Mouse (Mus musculus): ENCODE measurements around the gene Optc. TPM values are rescaled to one million over a fixed set of nuclear protein-coding genes. Genes with fewer than 3 reads are reported as not detected.

Gene Optc
- polyA plus RNA-seq (2015; fragmentation: Nextera tagmentation; extraction: Ambion mirVana), result 0.29 and 0.54 TPM in 2 replicates

- 1% methylated on average over 30 of the region's 30 CpGs for WGBS
- Histone ChIP-seq H3K36me3 (ENCODE audit: control insufficient read depth, insufficient read depth, low read length) (no peaks in the 10 kb centered on the region), H3K9ac (ENCODE audit: low read length) (peak within 1 kb of the TSS; percentile 77), H3K4me2 (ENCODE audit: low read depth, low read length) (peak within 1 kb of the TSS; percentile 96), H3K27me3 (ENCODE audit: control insufficient read depth, insufficient read depth, low read depth, low read length) (no peaks in the 10 kb centered on the region), H3K9me3 (ENCODE audit: control insufficient read depth, low read length) (no peaks in the 10 kb centered on the region), H3K4me1 (replicated peaks; ENCODE audit: control insufficient read depth, insufficient read depth, low read length) (peaks cover 28% of the 10 kb centered on the region), H3K27ac (ENCODE audit: low read length) (peak within 1 kb of the TSS; percentile 85), H3K4me3 (ENCODE audit: low read length) (peak within 1 kb of the TSS; percentile 49)
- ATAC-seq (ENCODE audit: low read depth), result peak; percentile 85
These were observed at the start of gene Optc for GRCm38 (mm10) chr1:133907949-133908658. Optc (minus strand) TSS chr1:133907999.

DNA sequence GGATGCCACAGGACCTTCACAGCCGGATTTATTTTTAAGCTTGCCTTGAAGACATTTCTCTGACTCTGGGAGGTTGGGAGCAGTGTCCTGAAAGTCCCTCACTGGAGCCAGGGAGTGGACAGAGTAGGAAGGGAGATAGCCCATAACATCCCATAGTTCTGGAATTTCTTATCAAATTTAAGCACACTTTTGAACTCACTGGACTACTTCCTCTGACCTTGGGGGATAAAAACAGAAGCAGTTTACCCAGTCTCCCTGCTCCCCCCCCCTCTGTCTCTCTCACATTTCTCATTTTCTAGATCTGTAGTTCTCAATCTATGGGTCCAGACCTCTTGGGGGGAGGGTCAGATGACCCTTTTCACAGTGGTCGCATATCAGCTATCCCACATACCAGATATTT lies 46.2 kb upstream of the Optc start:
- 17% methylated on average over 2 of the region's 2 CpGs for WGBS
- Histone ChIP-seq H3K36me3 (ENCODE audit: control insufficient read depth, insufficient read depth, low read length) (no peaks in the 10 kb centered on the region), H3K4me1 (replicated peaks; ENCODE audit: control insufficient read depth, insufficient read depth, low read length) (peaks cover 16% of the 10 kb centered on the region), H3K9me3 (ENCODE audit: control insufficient read depth, low read length) (no peaks in the 10 kb centered on the region), H3K27me3 (ENCODE audit: control insufficient read depth, insufficient read depth, low read depth, low read length) (no peaks in the 10 kb centered on the region), H3K4me3 (ENCODE audit: low read length) (no peak overlapping the region), H3K27ac (ENCODE audit: low read length) (no peak overlapping the region), H3K4me2 (ENCODE audit: low read depth, low read length) (no peak overlapping the region), H3K9ac (ENCODE audit: low read length) (no peak overlapping the region)
- no peak for ATAC-seq (ENCODE audit: low read depth)

GRCm38 (mm10) chr1:133953261-133953742 lies 45.5 kb upstream of the Optc start:
- WGBS, result 31% methylated on average over 9 of the region's 9 CpGs
- H3K9me3 ChIP-seq (ENCODE audit: control insufficient read depth, low read length), result no peaks in the 10 kb centered on the region
- peaks cover 16% of the 10 kb centered on the region for H3K4me1 ChIP-seq (replicated peaks; ENCODE audit: control insufficient read depth, insufficient read depth, low read length)
- H3K9ac ChIP-seq (ENCODE audit: low read length), result no peak overlapping the region; the same call in 1 of the 2 replicates
- no peak overlapping the region for H3K4me2 ChIP-seq (ENCODE audit: low read depth, low read length)
- no peak overlapping the region for H3K27ac ChIP-seq (ENCODE audit: low read length)
- H3K36me3 ChIP-seq (ENCODE audit: control insufficient read depth, insufficient read depth, low read length), result no peaks in the 10 kb centered on the region
- no peaks in the 10 kb centered on the region for H3K27me3 ChIP-seq (ENCODE audit: control insufficient read depth, insufficient read depth, low read depth, low read length)
- no peak overlapping the region for H3K4me3 ChIP-seq (ENCODE audit: low read length)
- no peak for ATAC-seq (ENCODE audit: low read depth)

- H3K9ac ChIP-seq (ENCODE audit: low read length), result no peak overlapping the region
- H3K27me3 ChIP-seq (ENCODE audit: control insufficient read depth, insufficient read depth, low read depth, low read length), result no peaks in the 10 kb centered on the region
- H3K4me2 ChIP-seq (ENCODE audit: low read depth, low read length), result no peak overlapping the region
- WGBS, result 36% methylated on average over 6 of the region's 6 CpGs
- no peaks in the 10 kb centered on the region for H3K36me3 ChIP-seq (ENCODE audit: control insufficient read depth, insufficient read depth, low read length)
- peak; percentile 42; the same call in 1 of the 2 replicates for ATAC-seq (ENCODE audit: low read depth)
- peaks cover 16% of the 10 kb centered on the region for H3K4me1 ChIP-seq (replicated peaks; ENCODE audit: control insufficient read depth, insufficient read depth, low read length)
- H3K9me3 ChIP-seq (ENCODE audit: control insufficient read depth, low read length), result no peaks in the 10 kb centered on the region
- H3K4me3 ChIP-seq (ENCODE audit: low read length), result no peak overlapping the region
- H3K27ac ChIP-seq (ENCODE audit: low read length), result no peak overlapping the region
These were observed 43.8 kb upstream of the Optc start for GRCm38 (mm10) chr1:133951598-133951997.

- ATAC-seq (ENCODE audit: low read depth), result peak; percentile 55; the same call in 1 of the 2 replicates
These were observed 42.4 kb upstream of the Optc start for GRCm38 (mm10) chr1:133950061-133950782.

GRCm38 (mm10) chr1:133945106-133945505 lies 37.3 kb upstream of the Optc start:
- 87% methylated on average over 3 of the region's 3 CpGs for WGBS

More at GRCm38 (mm10) chr1:133950061-133950782, 42.4 kb upstream of the Optc start:
- Histone ChIP-seq H3K36me3 (ENCODE audit: control insufficient read depth, insufficient read depth, low read length) (no peaks in the 10 kb centered on the region), H3K9ac (ENCODE audit: low read length) (no peak overlapping the region), H3K27ac (ENCODE audit: low read length) (no peak overlapping the region), H3K4me1 (replicated peaks; ENCODE audit: control insufficient read depth, insufficient read depth, low read length) (peaks cover 16% of the 10 kb centered on the region), H3K27me3 (ENCODE audit: control insufficient read depth, insufficient read depth, low read depth, low read length) (no peaks in the 10 kb centered on the region), H3K4me3 (ENCODE audit: low read length) (no peak overlapping the region), H3K9me3 (ENCODE audit: control insufficient read depth, low read length) (no peaks in the 10 kb centered on the region), H3K4me2 (ENCODE audit: low read depth, low read length) (no peak overlapping the region)
- WGBS, result 37% methylated on average over 7 of the region's 7 CpGs

DNA sequence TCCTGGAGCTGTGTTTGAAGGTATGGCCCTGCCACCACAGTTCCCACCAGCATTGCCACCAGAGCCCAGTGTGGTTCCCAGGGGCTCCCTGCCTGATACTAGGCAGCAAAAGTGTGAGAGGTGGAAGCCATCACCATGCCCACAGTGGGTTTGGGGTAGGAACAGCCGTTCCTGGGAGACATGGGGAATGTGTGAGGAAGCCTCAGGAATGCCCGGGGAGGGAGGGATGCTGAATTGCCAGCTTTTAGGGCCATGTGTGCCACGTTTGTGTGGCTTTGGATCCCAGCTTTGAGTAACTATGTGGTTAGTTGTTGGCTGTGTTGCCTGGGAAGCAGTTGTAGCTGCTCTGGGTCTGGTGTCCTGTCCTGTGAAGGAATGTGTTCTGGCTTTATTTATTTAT lies 34.1 kb upstream of the Optc start:
- Histone ChIP-seq H3K36me3 (ENCODE audit: control insufficient read depth, insufficient read depth, low read length) (no peaks in the 10 kb centered on the region), H3K9me3 (ENCODE audit: control insufficient read depth, low read length) (no peaks in the 10 kb centered on the region), H3K27me3 (ENCODE audit: control insufficient read depth, insufficient read depth, low read depth, low read length) (no peaks in the 10 kb centered on the region), H3K27ac (ENCODE audit: low read length) (peak overlapping the region; percentile 35; the same call in 1 of the 2 replicates), H3K4me1 (replicated peaks; ENCODE audit: control insufficient read depth, insufficient read depth, low read length) (peaks cover 16% of the 10 kb centered on the region), H3K9ac (ENCODE audit: low read length) (peak overlapping the region; percentile 8; the same call in 1 of the 2 replicates), H3K4me3 (ENCODE audit: low read length) (no peak overlapping the region), H3K4me2 (ENCODE audit: low read depth, low read length) (no peak overlapping the region)
- 72% methylated on average over 3 of the region's 3 CpGs for WGBS
- ATAC-seq (ENCODE audit: low read depth), result peak; percentile 39

More at GRCm38 (mm10) chr1:133945106-133945505, 37.3 kb upstream of the Optc start:
- Histone ChIP-seq H3K9ac (ENCODE audit: low read length) (no peak overlapping the region), H3K9me3 (ENCODE audit: control insufficient read depth, low read length) (no peaks in the 10 kb centered on the region), H3K27ac (ENCODE audit: low read length) (no peak overlapping the region), H3K4me2 (ENCODE audit: low read depth, low read length) (no peak overlapping the region), H3K27me3 (ENCODE audit: control insufficient read depth, insufficient read depth, low read depth, low read length) (no peaks in the 10 kb centered on the region), H3K4me1 (replicated peaks; ENCODE audit: control insufficient read depth, insufficient read depth, low read length) (peaks cover 17% of the 10 kb centered on the region), H3K36me3 (ENCODE audit: control insufficient read depth, insufficient read depth, low read length) (no peaks in the 10 kb centered on the region), H3K4me3 (ENCODE audit: low read length) (no peak overlapping the region)
- ATAC-seq (ENCODE audit: low read depth), result no peak

DNA sequence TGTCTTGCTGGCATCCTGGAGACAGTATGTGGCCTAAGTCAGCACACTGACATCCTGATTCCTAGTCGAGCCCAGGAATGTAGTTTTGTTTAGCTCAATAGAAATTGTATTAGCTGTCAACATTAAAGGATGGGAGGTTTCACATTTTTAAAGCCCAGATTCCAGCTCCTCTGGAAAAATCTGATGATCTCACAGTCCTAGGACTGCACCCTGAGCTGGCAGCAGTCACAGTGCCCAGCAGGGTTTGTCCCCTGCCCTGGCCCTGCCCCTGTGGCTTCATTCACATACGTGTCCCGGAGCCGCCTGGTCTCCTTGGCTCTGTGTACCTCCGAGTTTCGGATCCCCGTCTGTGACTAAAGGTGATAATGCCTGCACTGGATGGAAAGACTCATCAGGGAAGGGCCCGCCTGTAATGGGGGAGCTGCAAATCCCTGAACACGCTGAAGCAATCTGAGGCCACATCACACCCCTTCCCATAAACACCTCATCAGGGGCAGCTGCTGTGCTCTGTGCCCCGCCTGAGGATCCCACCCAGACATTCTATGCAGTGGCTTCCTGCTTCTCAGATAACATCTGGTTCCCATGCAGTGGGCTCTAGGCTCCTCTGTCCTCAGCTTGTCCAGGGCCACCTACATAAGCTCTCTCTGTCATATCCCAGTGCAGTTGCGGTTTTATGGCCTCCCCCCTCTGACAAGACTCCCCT lies 33.5 kb upstream of the Optc start:
- peak; percentile 85 for ATAC-seq (ENCODE audit: low read depth)
- Histone ChIP-seq H3K27ac (ENCODE audit: low read length) (peak overlapping the region; percentile 43), H3K9me3 (ENCODE audit: control insufficient read depth, low read length) (no peaks in the 10 kb centered on the region), H3K36me3 (ENCODE audit: control insufficient read depth, insufficient read depth, low read length) (no peaks in the 10 kb centered on the region), H3K9ac (ENCODE audit: low read length) (peak overlapping the region; percentile 8; the same call in 1 of the 2 replicates), H3K4me1 (replicated peaks; ENCODE audit: control insufficient read depth, insufficient read depth, low read length) (peaks cover 16% of the 10 kb centered on the region), H3K27me3 (ENCODE audit: control insufficient read depth, insufficient read depth, low read depth, low read length) (no peaks in the 10 kb centered on the region), H3K4me3 (ENCODE audit: low read length) (no peak overlapping the region), H3K4me2 (ENCODE audit: low read depth, low read length) (no peak overlapping the region)
- 35% methylated on average over 11 of the region's 11 CpGs for WGBS
